Mouse (Mus musculus): Measurements from ENCODE around the gene Ceacam18. TPM values are rescaled to one million over a fixed set of nuclear protein-coding genes. Genes with fewer than 3 reads are reported as not detected.
"Not testable (repeated sequence)": the region's sequence is repeated elsewhere in the genome, so short reads cannot be mapped to it uniquely, and the experiment has no call there.

Ceacam18 gene
- polyA plus RNA-seq, 1 experiment from 2014 or later, result not detected

- H3K36me3 ChIP-seq, result no peaks in the 10 kb centered on the region
- no peak for ATAC-seq (ENCODE audit: borderline replicate concordance, extremely low read depth, low FRiP score, low TSS enrichment)
- WGBS, result 68% methylated on average over 4 of the region's 4 CpGs
- no peak overlapping the region for H3K9ac ChIP-seq
- H3K4me1 ChIP-seq, result no peaks in the 10 kb centered on the region
- H3K4me2 ChIP-seq, result no peak overlapping the region
- no peak overlapping the region for H3K4me3 ChIP-seq
- H3K27me3 ChIP-seq, result no peaks in the 10 kb centered on the region
- no peak overlapping the region for H3K27ac ChIP-seq
- H3K9me3 ChIP-seq, result no peaks in the 10 kb centered on the region
These were observed 567 bp upstream of the Ceacam18 start for GRCm38 (mm10) chr7:43633940-43634339.

- no peak overlapping the region for H3K4me3 ChIP-seq
- WGBS, result 61% methylated on average over 2 of the region's 2 CpGs
- no peaks in the 10 kb centered on the region for H3K36me3 ChIP-seq
- H3K27ac ChIP-seq, result no peak overlapping the region
- H3K4me2 ChIP-seq, result no peak overlapping the region
- no peaks in the 10 kb centered on the region for H3K9me3 ChIP-seq
- H3K9ac ChIP-seq, result no peak overlapping the region
- no peaks in the 10 kb centered on the region for H3K27me3 ChIP-seq
- H3K4me1 ChIP-seq, result no peaks in the 10 kb centered on the region
- ATAC-seq (ENCODE audit: borderline replicate concordance, extremely low read depth, low FRiP score, low TSS enrichment), result no peak
These were observed 1.7 kb downstream of the Ceacam18 start for GRCm38 (mm10) chr7:43636194-43636593.

- ATAC-seq (ENCODE audit: borderline replicate concordance, extremely low read depth, low FRiP score, low TSS enrichment), result no peak
- Histone ChIP-seq H3K36me3 (no peaks in the 10 kb centered on the region), H3K4me2 (no peak overlapping the region), H3K4me1 (no peaks in the 10 kb centered on the region), H3K27me3 (no peaks in the 10 kb centered on the region), H3K9ac (no peak overlapping the region), H3K4me3 (no peak overlapping the region), H3K9me3 (no peaks in the 10 kb centered on the region), H3K27ac (no peak overlapping the region)
- 63% methylated on average over 1 of the region's 1 CpGs for WGBS
These were observed 2.6 kb downstream of the Ceacam18 start for GRCm38 (mm10) chr7:43637118-43637517.

- H3K36me3 ChIP-seq, result no peaks in the 10 kb centered on the region
- no peak overlapping the region for H3K9ac ChIP-seq
- no peak overlapping the region for H3K4me2 ChIP-seq
- H3K27me3 ChIP-seq, result no peaks in the 10 kb centered on the region
- 70% methylated on average over 5 of the region's 5 CpGs for WGBS
- 0 out of 2 replicates have a peak, but pooled peaks cover 5% of the 10 kb centered on the region for H3K4me1 ChIP-seq
- no peak overlapping the region for H3K4me3 ChIP-seq
- H3K9me3 ChIP-seq, result no peaks in the 10 kb centered on the region
- no peak overlapping the region for H3K27ac ChIP-seq
- ATAC-seq (ENCODE audit: borderline replicate concordance, extremely low read depth, low FRiP score, low TSS enrichment), result no peak
These were observed 8.1 kb downstream of the Ceacam18 start for GRCm38 (mm10) chr7:43642587-43642986.

GRCm38 (mm10) chr7:43643046-43643652 is 8.6 kb downstream of the Ceacam18 start:
- H3K4me1 ChIP-seq, result 0 out of 2 replicates have a peak, but pooled peaks cover 5% of the 10 kb centered on the region
- no peak overlapping the region for H3K27ac ChIP-seq
- no peak overlapping the region for H3K4me3 ChIP-seq
- H3K27me3 ChIP-seq, result no peaks in the 10 kb centered on the region
- 70% methylated on average over 17 of the region's 17 CpGs for WGBS
- no peak for ATAC-seq (ENCODE audit: borderline replicate concordance, extremely low read depth, low FRiP score, low TSS enrichment)
- H3K9ac ChIP-seq, result no peak overlapping the region
- H3K4me2 ChIP-seq, result no peak overlapping the region
- H3K36me3 ChIP-seq, result no peaks in the 10 kb centered on the region
- no peaks in the 10 kb centered on the region for H3K9me3 ChIP-seq

GRCm38 (mm10) chr7:43652683-43653082 is 18.2 kb downstream of the Ceacam18 start:
- H3K4me3 ChIP-seq, result no peak overlapping the region
- H3K27me3 ChIP-seq, result no peaks in the 10 kb centered on the region
- no peak overlapping the region for H3K27ac ChIP-seq
- ATAC-seq (ENCODE audit: borderline replicate concordance, extremely low read depth, low FRiP score, low TSS enrichment), result no peak
- H3K36me3 ChIP-seq, result no peaks in the 10 kb centered on the region
- WGBS, result 80% methylated on average over 6 of the region's 6 CpGs
- no peaks in the 10 kb centered on the region for H3K4me1 ChIP-seq
- no peak overlapping the region for H3K4me2 ChIP-seq
- no peaks in the 10 kb centered on the region for H3K9me3 ChIP-seq
- no peak overlapping the region for H3K9ac ChIP-seq

GRCm38 (mm10) chr7:43654519-43654918 is 20.0 kb downstream of the Ceacam18 start:
- Histone ChIP-seq H3K36me3 (no peaks in the 10 kb centered on the region), H3K27ac (no peak overlapping the region), H3K4me3 (no peak overlapping the region), H3K27me3 (no peaks in the 10 kb centered on the region), H3K9me3 (no peaks in the 10 kb centered on the region), H3K4me1 (no peaks in the 10 kb centered on the region), H3K9ac (no peak overlapping the region), H3K4me2 (no peak overlapping the region)
- ATAC-seq (ENCODE audit: borderline replicate concordance, extremely low read depth, low FRiP score, low TSS enrichment), result no peak
- 61% methylated on average over 3 of the region's 3 CpGs for WGBS

- ATAC-seq (ENCODE audit: borderline replicate concordance, extremely low read depth, low FRiP score, low TSS enrichment), result no peak
- H3K9ac ChIP-seq, result no peak overlapping the region
- WGBS, result 72% methylated on average over 6 of the region's 6 CpGs
These were observed 21.7 kb downstream of the Ceacam18 start for GRCm38 (mm10) chr7:43656232-43656631.

GRCm38 (mm10) chr7:43660002-43660401 is 25.5 kb downstream of the Ceacam18 start, which contains the start of gene Siglece:
Gene Siglece, minus strand, starts transcription at chr7:43660161.
- Histone ChIP-seq H3K4me3 (no peak within 1 kb of the TSS), H3K4me2 (no peak within 1 kb of the TSS), H3K9me3 (no peaks in the 10 kb centered on the region), H3K4me1 (no peaks in the 10 kb centered on the region), H3K27me3 (no peaks in the 10 kb centered on the region), H3K36me3 (no peaks in the 10 kb centered on the region), H3K27ac (no peak within 1 kb of the TSS), H3K9ac (no peak within 1 kb of the TSS)
- 79% methylated on average over 1 of the region's 1 CpGs for WGBS
- no peak for ATAC-seq (ENCODE audit: borderline replicate concordance, extremely low read depth, low FRiP score, low TSS enrichment)

More at GRCm38 (mm10) chr7:43656232-43656631, 21.7 kb downstream of the Ceacam18 start:
- Histone ChIP-seq H3K36me3 (no peaks in the 10 kb centered on the region), H3K27ac (no peak overlapping the region), H3K4me3 (no peak overlapping the region), H3K9me3 (no peaks in the 10 kb centered on the region), H3K4me2 (no peak overlapping the region), H3K4me1 (no peaks in the 10 kb centered on the region), H3K27me3 (no peaks in the 10 kb centered on the region)

- H3K9ac ChIP-seq, result no peak overlapping the region
- H3K4me2 ChIP-seq, result no peak overlapping the region
- no peaks in the 10 kb centered on the region for H3K4me1 ChIP-seq
- no peak overlapping the region for H3K27ac ChIP-seq
- no peak overlapping the region for H3K4me3 ChIP-seq
- ATAC-seq (ENCODE audit: borderline replicate concordance, extremely low read depth, low FRiP score, low TSS enrichment), result no peak
- no peaks in the 10 kb centered on the region for H3K9me3 ChIP-seq
- no peaks in the 10 kb centered on the region for H3K27me3 ChIP-seq
- WGBS, result 88% methylated on average over 1 of the region's 1 CpGs
- no peaks in the 10 kb centered on the region for H3K36me3 ChIP-seq
These were observed 28.3 kb downstream of the Ceacam18 start for GRCm38 (mm10) chr7:43662804-43663203.

- H3K4me3 ChIP-seq; H3K9ac ChIP-seq; H3K4me1 ChIP-seq; H3K27ac ChIP-seq; H3K4me2 ChIP-seq; H3K9me3 ChIP-seq; ATAC-seq (ENCODE audit: borderline replicate concordance, extremely low read depth, low FRiP score, low TSS enrichment); H3K27me3 ChIP-seq; H3K36me3 ChIP-seq: not testable (repeated sequence)
- WGBS, result 72% methylated on average over 4 of the region's 4 CpGs
These were observed 32.7 kb downstream of the Ceacam18 start for GRCm38 (mm10) chr7:43667221-43667620.

- H3K4me2 ChIP-seq, result no peak overlapping the region
- H3K27me3 ChIP-seq, result no peaks in the 10 kb centered on the region
- H3K4me1 ChIP-seq, result peaks cover 8% of the 10 kb centered on the region
- no peak overlapping the region for H3K4me3 ChIP-seq
- ATAC-seq (ENCODE audit: borderline replicate concordance, extremely low read depth, low FRiP score, low TSS enrichment), result no peak
- WGBS, result 14% methylated on average over 3 of the region's 3 CpGs
- no peak overlapping the region for H3K9ac ChIP-seq
- H3K9me3 ChIP-seq, result no peaks in the 10 kb centered on the region
- H3K27ac ChIP-seq, result no peak overlapping the region
- no peaks in the 10 kb centered on the region for H3K36me3 ChIP-seq
These were observed 34.1 kb downstream of the Ceacam18 start for GRCm38 (mm10) chr7:43668582-43668981.

All from lung, embryonic 15.5 days (tissue).